Mouse (Mus musculus): Measurements from ENCODE around the gene Fam122a.

The Fam122a gene

GRCm38 (mm10) chr19:24490275-24490674 lies 13.1 kb upstream of the Fam122a start:
- no peak for DNase-seq (ENCODE audit: low read depth)

- no peak for DNase-seq (ENCODE audit: low read depth)
Measured at GRCm38 (mm10) chr19:24486433-24487296, 9.5 kb upstream of the Fam122a start.

DNA sequence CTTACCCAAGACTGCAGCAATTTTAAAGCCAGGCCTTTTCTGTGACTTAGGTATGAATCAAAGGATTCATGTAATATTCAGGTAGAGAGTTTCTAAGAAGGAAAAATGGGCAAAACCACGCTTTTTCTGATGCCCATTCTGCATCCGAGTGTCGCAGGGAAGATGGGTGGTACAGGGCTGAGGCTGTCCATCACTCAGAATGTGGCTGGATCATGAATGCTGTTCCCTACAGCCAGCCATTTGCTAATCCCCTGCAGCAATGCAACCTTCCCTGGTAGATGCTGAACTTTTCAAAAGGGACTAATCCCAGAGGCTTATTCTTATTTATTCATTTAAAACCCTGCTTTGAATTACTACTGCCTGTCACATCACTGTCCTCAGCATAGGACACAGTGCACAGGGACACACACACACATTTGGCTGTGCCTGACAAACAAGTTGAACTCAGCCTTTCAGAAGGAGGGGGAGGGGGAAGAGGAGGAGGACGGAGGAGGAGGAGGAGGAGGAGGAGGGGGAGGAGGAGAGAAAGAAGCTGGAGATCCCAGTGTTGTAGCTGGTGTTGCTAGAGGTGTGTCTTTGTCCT lies 7.5 kb upstream of the Fam122a start:
- no peak for DNase-seq (ENCODE audit: low read depth)

DNA sequence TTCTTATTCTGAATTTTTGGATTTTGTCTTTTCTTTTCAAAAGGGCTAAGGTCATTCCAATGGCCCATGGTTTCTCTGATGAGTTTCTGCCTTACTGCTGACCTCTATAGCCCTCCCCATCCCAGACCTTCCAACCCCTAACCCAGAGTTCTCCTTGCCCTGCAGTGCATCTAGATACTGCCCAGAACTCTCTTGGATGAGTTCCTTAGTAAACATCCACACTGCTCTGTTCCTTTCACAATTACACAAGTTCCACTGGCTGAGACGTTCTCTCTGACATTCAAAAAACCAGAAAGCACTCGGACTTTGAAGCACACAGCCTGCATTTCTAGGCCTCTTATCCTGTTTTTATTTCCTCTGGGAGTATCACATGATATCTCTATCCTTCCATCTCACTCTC lies 3.8 kb upstream of the Fam122a start:
- DNase-seq (ENCODE audit: low read depth): no peak

- DNase-seq (ENCODE audit: low read depth): peak; percentile 80
Measured at GRCm38 (mm10) chr19:24476461-24476860, 695 bp downstream of the Fam122a start.

DNA sequence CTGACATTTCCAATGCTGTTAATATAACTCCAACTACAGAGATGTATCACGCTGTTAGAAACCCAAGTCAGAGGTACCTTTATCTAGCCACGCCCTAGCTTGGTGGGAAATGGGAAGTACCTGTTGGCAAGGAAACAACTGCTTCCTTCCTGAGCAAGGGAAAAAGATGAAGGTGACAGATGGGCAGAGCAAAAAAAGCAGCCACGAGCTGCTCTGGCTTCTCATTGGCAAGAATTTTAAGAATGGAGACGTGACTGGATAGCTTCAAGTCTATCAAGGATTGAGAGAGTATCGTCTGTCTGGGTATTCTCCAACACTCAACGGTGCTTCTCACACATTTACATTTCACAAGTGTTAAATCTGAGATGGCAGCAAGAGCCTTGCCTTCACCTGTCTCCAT lies 1.9 kb downstream of the Fam122a start:
- DNase-seq (ENCODE audit: low read depth): peak; percentile 13

DNA sequence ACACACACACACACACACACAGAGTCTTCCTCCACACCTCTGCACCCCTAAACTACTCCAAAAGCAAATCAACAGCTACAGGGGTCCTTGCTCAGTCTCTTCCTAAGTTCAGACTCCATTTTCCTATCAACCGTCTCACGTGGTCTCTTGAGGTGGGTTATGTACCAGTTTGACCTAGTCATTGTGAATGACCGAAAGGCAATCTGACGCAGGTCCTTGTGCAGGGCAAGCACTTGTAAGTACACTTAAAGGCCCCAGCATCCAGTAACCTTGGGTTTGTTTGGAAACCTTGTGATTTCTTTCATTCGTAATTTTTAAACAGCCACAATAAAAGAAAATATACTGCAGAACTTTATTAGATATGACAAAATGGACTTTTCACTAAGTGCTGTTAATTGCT lies 4.6 kb downstream of the Fam122a start:
- no peak for DNase-seq (ENCODE audit: low read depth)

DNA sequence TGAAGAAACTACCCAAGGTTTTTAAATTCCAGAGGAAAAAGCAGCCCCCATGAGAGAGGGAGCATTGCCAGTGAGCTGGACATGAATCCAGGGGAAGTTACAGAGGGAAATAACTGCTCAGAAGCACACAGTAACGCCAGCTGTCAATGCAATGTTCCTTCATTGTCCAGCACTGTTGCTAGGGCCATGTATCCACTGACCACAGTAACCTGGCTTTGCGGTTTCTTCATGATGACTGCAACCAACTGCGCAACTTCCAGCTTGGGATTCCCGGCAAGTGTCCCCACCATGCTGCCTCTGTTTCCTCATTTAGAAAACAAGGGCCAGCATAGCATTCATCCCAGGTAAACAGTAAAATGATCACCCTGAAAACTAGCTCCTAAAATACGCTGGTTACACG lies 5.6 kb downstream of the Fam122a start:
- no peak for DNase-seq (ENCODE audit: low read depth)

GRCm38 (mm10) chr19:24469216-24469615 lies 7.9 kb downstream of the Fam122a start:
- no peak for DNase-seq (ENCODE audit: low read depth)

DNA sequence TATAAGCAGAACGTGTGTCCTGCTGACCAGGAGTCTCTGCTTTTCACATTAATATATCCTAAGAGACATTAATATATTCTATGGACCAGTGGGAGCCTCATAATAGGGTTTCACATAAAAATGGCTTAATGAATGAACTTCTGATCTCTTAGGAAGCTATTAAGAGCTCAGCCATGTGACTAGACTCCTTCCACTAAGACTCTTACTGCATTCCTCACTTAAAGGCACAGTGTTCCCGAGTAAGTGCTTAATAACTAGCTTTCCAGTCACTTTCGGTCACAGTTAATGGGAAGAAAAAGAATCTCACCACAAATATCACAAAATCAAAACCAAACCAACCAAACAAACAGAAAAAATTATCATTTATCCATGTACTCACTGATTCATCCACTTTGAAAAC lies 8.5 kb downstream of the Fam122a start:
- DNase-seq (ENCODE audit: low read depth): no peak

DNA sequence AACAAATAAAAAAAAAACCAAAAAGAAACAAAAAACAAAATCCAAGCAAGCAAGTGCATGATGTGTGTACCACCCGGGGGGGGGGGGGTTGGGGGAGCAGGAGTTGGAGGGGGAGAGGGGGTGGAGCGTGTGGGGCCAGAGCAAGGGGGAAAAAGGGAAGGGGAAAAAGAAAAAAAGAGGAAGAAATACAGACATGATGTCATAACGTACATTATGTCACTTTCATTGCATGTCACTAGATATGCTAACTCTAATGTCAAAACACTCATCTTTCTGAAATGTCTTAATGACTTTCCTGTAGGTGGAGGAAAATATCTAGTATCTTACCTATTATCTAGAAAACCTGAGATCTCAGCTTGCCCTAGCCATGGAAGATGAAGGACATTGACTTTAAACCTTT lies 14.1 kb downstream of the Fam122a start:
- no peak for DNase-seq (ENCODE audit: low read depth)

DNA sequence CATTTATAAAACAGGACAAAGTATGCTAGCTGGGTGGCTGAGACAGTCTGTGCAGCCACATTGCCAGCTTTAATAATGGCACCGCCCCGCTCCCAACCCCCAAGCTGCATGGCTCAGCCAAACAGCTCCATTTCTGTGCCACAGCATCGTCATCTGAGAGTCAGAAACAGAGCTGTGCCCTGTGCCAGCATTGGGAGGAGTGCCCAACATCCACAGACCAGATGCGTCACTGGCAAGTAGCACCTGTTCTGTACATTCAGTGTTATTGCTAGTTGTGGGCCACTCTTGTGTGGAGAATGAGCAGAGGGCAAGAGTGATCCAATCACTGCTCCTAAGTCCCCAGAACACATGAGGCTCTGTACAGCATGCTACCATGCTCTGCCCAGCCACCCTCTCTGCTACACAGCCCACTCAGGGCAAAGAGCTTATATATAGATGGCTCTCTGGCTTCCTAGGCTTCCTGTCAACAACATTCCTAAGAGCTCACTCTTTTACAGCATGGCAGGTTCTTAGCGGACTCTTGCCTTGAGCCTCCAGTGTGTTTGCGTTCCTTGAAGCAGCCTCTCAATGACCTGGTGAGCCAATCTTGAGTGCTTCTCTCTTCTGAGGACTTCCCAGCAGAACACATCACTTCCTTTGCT lies 20.4 kb downstream of the Fam122a start:
- DNase-seq (ENCODE audit: low read depth): no peak

DNA sequence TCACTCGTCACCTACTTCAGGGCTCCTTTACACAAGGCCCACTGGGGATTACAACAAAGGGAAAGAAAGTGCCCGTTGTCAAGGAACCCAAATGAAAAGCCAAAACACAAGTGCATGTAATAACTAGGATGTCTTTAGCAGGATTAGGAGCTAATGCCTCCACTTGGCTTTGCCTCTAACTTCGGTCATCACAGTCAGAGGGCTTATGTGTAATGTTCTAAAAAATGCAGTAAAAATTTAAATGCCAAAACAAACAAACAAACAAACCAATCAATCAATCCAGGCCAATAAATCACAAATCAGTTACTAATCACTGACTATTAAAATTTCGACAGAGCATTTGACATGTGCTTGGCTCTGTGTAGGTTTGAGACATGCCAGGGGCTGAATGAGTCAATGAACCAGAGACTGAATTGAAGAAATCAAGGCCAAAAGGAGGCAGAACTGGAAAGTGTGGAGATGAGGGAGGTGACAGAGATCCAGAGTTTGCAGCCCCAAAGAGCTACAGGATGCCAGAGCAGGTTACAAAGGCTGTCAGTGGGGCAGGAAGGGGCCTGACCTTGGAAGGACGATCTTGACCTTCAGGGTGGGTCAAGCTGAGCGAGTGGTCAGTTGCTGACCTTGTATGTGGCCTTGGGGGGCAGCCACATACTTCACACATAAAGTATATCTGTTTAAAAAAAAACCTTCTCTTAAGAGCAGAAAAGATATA lies 21.8 kb downstream of the Fam122a start:
- no peak for DNase-seq (ENCODE audit: low read depth)

- DNase-seq (ENCODE audit: low read depth): no peak
Measured at GRCm38 (mm10) chr19:24454451-24454850, 22.7 kb downstream of the Fam122a start.

- DNase-seq (ENCODE audit: low read depth): no peak
Measured at GRCm38 (mm10) chr19:24453379-24453778, 23.8 kb downstream of the Fam122a start.

- DNase-seq (ENCODE audit: low read depth): no peak
Measured at GRCm38 (mm10) chr19:24452441-24452898, 24.7 kb downstream of the Fam122a start.

GRCm38 (mm10) chr19:24451626-24452025 lies 25.5 kb downstream of the Fam122a start:
- no peak for DNase-seq (ENCODE audit: low read depth)

DNA sequence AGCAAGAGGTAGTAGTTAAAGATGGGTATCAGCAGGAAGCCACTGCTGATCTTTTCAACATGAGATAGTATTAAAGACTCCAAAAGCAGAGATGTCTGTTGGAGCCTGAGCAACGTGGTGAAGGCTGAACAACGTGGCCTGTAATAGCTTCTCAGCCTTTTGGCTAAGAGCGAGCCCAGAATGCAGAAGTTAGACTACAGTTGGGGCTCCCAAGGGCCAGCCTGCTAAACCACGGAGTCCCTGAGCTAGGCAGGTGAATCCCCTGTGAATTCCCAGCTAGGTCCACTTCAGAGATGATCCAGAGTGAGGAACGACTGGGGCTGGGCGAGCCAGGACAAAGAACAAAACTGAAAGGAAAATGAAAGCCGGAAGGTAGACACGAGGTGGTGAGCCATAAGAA lies 26.4 kb downstream of the Fam122a start:
- DNase-seq (ENCODE audit: low read depth): no peak

DNA sequence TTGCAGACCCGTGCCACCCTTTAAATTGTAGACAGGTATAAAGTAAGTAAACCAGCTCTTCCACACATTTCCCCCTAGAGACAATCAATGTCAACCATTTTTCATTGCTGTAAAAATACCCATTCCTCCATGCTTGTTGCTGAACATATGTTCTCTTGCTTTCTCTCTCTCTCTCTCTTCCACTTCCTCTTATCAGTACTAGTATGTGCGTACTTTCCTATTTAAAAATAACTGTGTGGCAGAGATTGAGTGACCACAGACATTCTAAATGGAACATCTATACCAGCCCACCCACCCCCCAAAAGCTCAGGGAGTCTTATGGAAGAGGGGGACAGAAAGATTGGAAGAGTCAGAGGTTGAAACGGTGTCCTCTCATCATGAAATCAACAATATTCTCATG lies 32.8 kb downstream of the Fam122a start:
- no peak for DNase-seq (ENCODE audit: low read depth)

GRCm38 (mm10) chr19:24439715-24440114 lies 37.4 kb downstream of the Fam122a start:
- DNase-seq (ENCODE audit: low read depth): no peak

DNA sequence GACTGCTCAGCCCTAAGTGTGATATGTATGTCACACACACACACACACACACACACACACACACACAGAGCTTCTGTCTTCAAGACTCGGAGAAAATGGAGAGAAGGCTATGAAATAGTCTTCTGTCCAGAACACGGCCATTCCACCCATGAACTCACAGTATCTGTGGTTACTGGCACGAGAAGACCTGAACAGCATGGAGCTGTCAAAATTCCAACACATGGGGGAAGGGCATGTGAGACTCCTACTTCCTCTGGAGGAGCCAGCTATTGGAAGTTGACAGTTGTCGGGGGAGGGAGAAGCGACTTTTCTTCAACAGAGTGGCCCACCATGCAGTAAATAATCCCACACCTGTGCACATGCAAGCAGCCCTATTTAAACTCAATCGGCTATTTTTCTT lies 42.9 kb downstream of the Fam122a start:
- DNase-seq (ENCODE audit: low read depth): no peak

GRCm38 (mm10) chr19:24432447-24432846 lies 44.7 kb downstream of the Fam122a start:
- DNase-seq (ENCODE audit: low read depth): no peak

DNA sequence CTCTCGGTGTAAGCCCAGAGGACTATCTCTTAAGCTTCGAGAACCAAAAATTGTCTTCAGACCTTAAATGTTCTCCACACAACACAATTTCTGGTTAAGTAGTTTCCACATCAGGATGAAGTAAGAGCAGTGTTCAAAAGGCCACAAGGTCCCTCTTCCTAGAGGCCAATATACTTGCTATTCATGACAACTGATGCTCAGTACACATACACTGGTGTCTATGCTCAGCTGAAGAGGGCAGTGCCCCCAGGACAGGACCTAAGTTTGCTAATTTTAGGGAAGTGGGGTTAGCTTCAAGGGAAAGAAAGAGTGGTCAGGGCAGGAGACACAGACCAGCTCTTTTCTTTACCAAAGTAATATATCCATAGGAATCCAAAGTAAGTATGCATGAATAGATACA lies 45.8 kb downstream of the Fam122a start:
- no peak for DNase-seq (ENCODE audit: low read depth)

All from naive thymus-derived CD4-positive, alpha-beta T cell, adult 2 months (primary cell).